ENCODE assay signal across 18 mouse cellular contexts in the genomic region with DNA sequence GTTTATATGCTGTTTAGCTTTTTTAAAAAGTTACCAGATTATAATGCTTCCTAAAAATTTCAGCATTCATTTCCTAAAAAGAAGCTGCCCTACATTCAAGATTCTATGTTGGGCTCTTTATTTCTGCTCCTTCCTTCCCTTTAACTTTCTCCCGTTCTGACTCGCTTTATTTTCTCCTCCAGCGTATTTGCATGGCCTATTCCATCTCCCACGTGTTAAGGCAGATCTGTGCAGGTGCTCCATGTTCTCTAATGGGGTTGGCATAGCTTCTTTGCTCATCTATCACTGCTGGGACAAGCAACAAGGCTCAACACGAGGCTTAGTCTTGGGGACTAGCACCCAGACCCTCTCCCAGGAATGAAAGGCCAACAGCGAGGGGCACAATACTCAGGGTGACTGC.
"Had no signal": no experiment of that assay in that cellular context is flagged by ENCODE, and none has a peak within 500 bp of the region (broad histone marks: within the 10 kb centered on the region; RNA-seq: fewer than 3 reads in every experiment).

No protein-coding gene starts in this region.

- H3K4me3 ChIP-seq: midbrain, embryonic 10.5 days; myocyte; neural tube, embryonic 13.5 days; neural tube, embryonic 15.5 days had no signal

- H3K9me3 ChIP-seq: midbrain, embryonic 10.5 days; neural tube, embryonic 13.5 days; neural tube, embryonic 15.5 days had no signal

- H3K27ac ChIP-seq: midbrain, embryonic 10.5 days; neural tube, embryonic 13.5 days; neural tube, embryonic 15.5 days had no signal

- H3K9ac ChIP-seq: lung, embryonic 14.5 days; neural tube, embryonic 13.5 days; neural tube, embryonic 15.5 days had no signal

- DNase-seq: lung, adult 18-20 months; lung, embryonic 14.5 days; lung, postnatal 10 days; lung, postnatal 4 days; midbrain, embryonic 14.5 days; retina, postnatal 1 day; right cerebral cortex, adult 18-20 months; right cerebral cortex, postnatal 25 days; right cerebral cortex, postnatal 4 days; spleen, adult 18-20 months; thymus, adult 2 months; thymus, postnatal 25 days; thymus, postnatal 4 days had no signal

- H3K4me2 ChIP-seq: lung, embryonic 14.5 days; neural tube, embryonic 13.5 days; neural tube, embryonic 15.5 days had no signal

- H3K36me3 ChIP-seq: midbrain, embryonic 10.5 days; neural tube, embryonic 13.5 days; neural tube, embryonic 15.5 days had no signal

- ATAC-seq: midbrain, embryonic 16.5 days had no signal

- H3K27me3 ChIP-seq: neural tube, embryonic 13.5 days; neural tube, embryonic 15.5 days had no signal

- H3K4me1 ChIP-seq: neural tube, embryonic 13.5 days had no signal
